Mouse (Mus musculus) lung, postnatal 4 days (tissue): ENCODE measurements around the gene Lamtor4.

ENCODE experiments used
- DNase-seq, 2 experiments: peaks; one replicate each; pipeline ENCODE4 v3.0.0; 2021

The Lamtor4 gene

DNA sequence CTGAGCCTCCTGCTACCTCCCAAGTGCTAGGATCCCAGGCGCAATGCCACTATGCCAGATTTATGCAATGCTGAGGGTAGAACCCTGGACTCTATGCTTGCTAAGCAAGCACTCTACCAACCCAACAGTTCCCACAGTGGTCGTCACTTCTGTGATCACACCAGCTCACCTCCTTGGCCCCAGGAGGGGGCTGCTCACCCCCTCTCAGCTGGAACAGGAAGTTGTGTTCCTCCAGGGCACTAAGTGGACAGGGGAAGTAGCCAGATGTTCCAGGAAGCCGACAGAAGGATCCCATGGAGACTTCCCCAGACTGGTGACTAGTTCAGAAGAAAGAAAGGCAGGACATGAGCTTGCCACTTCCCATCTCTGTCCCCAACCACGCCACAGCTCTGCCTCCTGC lies 6.7 kb downstream of the Lamtor4 start:
- peak in 1 of 2 experiments; percentile 23 for DNase-seq

DNA sequence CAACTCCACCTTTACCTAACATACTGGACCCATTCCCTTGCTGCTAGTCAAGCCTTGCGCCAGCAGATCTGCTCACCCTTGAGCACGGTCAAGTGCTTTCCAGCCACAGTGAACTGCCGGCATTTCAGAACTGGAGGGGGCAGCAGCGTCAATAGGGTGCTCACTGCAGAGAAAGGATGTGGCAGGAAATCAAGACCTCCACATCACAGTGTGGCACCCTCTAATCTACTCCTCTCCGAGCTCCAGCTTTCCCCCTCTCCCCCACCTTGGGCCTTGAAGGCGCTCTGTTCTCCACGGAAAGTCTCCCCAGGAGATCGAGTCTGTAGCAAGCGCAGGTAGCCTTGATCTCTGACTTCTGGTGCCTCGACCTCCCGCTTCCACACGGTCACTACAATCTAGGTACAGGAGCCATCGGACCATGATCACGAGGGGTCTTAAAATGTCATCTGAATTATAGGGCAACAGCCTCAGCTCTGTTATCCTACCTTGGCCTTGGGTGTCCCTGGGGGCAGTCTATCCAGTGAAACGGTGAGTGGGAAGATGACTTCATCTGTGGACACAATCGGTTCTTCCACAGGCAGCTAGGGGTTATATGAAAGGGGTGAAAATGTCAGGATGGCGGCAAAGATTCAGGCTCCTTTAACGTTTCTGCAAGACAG lies 7.4 kb downstream of the Lamtor4 start:
- DNase-seq, result no peak

DNA sequence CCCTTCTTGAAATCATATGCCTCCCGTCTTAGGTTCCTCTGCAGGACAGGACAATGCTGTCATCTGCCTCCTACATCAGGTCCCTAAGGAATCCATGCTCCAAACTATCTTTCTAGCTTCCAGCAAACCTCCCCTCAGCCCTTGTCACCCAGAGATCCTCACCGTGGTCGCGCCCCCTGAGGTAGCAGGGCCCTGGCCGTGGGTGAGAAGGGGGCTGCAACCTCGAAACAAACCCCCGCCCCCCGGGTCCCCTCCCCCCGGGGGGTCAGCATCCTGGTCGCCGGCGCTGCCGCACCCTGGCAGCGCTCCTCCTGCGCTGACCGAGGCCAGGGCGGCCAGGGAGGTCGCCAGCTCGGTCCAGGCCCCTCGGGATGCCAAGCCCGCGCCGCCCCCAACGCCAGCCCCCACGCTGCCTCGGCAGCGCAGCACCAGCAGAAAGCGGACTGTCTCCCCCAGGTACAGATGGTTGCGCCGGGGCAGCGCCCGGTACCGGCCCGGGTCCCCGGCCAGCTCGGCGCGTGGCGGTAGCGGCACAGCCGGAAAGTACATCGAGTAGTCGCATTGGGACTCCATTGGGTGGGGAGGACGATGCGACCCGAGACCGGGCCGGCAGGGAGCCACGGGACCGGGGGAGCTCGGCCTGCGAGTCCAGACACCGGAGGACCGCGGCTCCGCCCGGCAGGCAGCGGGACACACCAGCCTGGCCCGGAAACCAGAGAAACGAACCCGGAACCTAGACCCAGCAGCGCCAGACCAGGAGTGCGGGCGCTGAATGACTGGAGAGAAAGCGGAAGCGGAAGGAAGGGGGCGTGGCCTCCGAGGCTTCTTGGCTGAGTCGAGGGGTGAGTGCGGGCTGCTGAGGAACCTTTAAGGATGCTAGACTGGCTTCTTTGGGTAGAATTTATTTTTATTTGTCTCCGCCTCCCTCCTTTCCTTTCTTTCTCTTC lies 8.3 kb downstream of the Lamtor4 start, which contains the start of gene BC037034:
TSS of gene BC037034 (minus strand) at position 774 of the 947 bp plus-strand sequence.
- peak; percentile 93 to 94 for DNase-seq

DNA sequence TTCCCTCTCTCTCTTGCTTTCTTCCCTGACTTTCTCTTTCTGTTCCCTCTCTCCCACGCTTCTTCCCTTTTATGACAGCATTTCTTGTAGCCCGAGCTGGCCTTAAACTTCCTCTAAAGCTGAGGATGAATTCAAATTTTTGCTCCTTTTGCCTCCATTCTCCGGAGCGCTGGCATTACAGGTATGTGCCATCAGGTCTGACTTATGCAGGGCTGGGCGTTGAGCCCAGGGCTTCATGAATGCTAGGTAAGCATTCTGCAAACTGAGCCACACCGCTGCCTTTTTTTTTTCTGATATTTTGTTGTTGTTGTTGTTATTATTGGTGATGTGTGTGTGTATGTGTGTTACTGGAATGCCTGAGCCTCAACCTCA lies 8.9 kb downstream of the Lamtor4 start:
- no peak for DNase-seq

DNA sequence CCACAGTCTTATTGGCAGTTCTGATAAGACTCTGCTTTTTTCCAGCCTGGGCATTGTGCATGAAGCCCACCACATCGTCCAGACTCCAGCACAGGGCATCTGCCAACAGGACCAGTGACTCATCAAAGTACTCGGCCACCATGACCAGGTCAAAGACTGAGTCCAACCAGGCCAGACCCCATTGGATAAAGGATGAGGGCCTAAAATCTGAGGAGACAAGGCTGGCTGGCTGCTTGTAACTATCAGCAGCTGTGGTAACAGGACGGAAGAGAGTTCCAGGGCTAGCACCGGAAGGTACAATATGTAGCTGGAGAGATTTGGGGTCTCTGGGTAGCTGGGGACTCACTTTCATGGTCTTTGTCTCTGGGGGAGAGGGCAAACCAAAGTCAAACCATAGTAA lies 10.4 kb downstream of the Lamtor4 start:
- DNase-seq, result no peak

DNA sequence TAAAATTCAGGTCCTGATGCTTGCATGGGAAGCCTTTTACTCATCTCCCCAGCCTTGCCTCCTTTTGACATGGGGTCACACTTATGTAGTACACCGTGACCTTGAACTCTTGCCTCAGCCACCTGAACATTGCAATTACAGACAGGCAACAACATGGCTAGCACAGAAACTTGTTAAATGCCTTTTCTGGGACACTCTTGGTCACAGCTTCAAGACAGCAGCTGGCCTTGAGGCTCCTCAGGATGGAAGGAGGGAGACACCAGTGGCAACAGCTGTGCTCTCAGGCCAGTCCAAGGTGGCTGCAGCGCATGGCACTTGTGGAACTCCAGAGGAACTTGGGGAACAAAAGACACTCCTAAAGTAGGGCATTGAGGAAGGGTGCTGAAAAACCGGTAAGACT lies 11.8 kb downstream of the Lamtor4 start:
- DNase-seq, result no peak

DNA sequence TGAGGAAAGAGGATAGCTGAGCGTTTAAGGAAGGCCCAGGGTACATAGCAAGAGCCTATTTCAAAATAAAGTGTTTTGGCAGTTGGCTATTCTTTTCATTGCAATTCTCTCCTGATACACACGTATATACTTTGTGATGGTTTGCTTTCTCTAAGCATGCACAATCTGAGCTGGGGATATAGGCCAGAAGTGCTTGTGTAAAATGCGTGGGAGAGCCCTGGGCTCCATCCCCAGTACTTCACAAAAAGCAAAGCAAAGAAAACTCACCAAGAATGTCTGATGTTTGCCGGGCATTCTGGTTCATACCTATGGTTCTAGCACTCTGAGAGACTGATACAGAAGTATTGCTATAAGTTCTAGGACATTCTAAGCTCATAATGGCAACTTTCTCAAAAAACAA lies 13.7 kb downstream of the Lamtor4 start:
- DNase-seq, result no peak

DNA sequence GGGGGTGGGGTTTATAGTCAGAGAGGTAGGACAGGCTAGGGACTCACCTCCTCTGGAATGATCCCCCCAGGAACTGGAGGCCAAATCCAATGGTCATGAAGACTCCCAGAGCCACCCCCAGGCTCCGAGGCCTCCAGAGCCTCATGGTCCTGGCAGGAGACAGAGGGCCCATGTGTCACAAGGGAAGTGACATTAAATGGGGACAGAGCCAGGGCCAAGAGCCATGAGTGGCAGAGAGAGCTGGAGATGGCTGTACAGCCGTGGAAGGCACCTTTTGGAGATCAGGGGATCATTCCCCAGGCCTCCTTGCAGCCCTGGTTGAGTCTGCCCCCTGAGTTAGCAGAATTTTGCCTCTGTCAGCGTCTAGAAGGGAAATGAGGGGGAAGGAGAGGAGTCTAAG lies 15.9 kb downstream of the Lamtor4 start:
- DNase-seq, result no peak

DNA sequence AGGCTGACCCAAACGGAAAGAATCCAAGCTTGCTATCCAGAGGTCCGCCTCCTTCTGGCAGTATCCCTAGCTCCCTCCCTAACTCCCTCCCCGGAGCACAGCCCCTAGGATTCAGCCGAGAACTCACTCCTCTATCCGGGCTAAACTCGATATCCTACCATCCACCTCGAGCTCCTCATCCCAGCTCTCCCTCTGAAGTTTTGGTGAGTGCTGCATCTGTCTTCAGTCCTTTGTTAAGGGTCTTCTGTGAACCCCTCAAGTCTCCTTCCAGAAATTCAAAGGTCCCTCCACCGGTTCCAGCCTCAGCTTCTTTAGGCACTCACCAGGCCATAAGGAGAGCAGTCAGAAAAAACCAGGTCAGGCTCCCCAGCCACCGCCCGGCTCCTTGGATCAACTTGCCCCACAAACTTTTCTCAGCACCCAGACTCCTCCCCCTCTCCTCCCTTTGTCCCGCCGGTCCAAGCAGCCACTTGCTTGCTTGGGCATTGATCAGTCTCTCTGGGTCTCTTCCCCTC lies 17.2 kb downstream of the Lamtor4 start, which contains the start of gene Gal3st4:
TSS of gene Gal3st4 (minus strand) at position 432 of the 515 bp plus-strand sequence.
- peak in 1 of 2 experiments; percentile 25 for DNase-seq

DNA sequence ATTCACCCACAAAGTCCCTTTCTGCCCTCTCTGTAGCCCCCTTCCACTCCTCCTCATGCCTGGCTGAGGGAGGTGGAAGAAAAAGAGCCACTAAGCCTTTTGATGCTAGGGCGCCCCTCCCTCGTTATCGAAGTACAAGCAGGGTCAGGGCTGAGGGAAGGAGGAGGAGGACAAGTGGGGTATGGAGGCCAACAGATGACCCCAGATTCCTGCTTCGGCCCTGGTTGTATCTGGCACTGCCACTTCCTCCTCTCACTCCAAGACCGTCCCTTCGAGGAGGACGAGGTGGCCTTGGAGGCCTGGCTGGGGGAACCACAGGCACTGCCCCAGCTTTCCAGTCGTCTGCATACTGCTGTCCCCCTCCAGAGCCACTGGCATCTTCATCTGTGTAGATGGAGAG lies 18.9 kb downstream of the Lamtor4 start:
- DNase-seq, result no peak

DNA sequence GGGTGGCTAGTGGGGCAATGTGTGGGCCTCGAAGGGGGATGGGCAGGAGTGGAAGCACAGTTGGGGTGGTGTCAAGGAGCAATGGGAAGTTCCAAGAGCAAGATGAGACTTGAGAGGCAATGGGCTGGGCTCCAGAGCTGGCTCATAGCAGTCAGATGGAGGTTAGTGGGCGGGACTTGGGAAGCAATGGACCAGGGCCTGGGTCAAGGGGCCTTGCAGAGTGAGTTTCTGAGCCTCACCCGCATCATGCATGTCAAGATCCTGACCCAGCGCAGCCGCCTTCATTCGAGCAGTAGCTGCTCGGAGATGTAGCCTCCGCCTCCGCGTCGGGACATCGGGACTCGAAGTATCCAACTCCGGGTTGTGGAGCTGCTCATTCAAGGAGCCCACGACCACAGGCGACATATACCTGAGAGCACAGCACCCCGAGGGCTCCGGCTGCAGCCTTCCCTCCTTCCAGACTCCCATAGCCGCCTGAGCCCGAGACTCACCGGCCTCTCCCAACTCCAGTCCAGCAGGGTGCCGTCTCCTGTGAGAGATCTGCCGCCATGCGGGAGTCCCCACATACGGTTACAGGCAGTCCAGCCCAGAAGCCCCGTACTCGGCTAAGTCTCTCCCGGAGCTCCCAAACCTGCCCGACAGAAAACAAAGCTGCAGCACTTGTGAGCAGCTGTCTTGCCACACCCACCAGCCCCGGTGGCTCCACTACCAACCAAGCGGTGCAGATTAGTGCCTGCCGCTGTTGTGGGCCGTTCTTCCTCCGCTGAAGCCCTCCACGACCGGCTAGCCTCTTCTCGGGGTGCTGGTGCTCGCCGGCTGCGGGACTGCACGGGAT lies 20.2 kb downstream of the Lamtor4 start:
- DNase-seq, result peak in 1 of 2 experiments; percentile 26

DNA sequence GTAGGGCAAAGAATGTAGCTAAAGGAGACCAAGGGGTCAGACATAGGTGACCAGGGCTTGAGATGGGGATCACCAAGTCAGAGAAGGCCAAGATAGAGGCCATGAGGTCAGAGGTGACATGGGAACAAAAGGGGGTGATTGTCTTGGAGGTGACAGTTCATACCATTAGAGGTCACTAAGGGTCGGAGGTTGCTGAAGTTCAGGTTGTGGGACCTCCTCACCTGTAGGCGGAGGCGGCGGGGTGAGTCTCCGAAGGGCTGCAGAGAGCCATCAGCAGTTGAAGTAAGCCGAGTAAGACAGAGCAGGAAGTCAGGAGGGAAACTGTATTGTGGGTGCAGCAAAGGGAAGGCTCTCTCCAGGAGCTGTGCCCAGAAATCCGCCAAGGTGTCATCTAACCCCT lies 22.7 kb downstream of the Lamtor4 start:
- no peak for DNase-seq

DNA sequence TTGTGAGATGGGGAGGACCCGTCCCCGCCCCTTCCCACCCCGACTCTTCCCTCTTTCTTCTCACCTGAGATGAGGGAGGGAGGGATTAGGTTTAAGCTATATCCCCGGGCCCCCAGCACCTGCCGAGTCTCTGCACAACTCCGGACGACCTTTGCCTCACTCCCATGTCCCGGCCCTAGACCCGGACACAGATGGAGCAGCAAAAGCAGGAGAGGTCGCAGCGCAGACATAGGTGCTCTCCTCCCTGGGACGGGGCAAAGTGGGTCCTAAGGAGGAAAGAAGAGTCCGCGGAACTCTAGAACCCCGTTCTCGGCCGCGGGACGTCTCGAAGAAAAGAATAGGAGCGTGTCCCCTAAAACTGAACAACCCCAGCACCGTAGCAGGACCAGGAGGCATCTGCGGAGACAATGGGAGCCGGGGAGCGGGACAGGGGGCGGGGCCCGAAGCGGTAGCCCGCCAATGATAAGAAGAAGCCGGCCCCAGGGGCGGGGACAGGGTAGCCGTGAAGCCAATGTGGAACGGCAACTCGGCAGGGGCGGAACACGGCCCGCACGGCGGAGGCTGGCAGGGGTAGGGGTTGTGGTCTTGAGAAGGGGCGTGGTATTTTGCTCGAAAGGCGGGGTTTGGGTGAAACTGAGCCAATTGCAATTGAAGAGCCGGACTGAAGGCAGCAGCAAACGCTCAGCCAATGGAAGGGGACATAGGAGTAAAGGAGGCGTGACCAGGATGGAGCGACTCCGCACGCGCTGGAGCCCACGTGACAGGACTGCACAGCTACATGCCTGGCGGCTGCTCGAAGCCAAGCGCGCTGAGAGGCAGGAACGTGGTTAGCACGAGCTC lies 24.5 kb downstream of the Lamtor4 start, which contains the start of the genes Gm43720, Gpc2 and Stag3:
TSS of gene Gm43720 (minus strand) at position 374 of the 840 bp plus-strand sequence.
TSS of gene Gpc2 (minus strand) at position 421 of the 840 bp plus-strand sequence.
TSS of gene Stag3 (plus strand) at position 656 of the 840 bp plus-strand sequence.
- DNase-seq, result peak; percentile 90 to 95

DNA sequence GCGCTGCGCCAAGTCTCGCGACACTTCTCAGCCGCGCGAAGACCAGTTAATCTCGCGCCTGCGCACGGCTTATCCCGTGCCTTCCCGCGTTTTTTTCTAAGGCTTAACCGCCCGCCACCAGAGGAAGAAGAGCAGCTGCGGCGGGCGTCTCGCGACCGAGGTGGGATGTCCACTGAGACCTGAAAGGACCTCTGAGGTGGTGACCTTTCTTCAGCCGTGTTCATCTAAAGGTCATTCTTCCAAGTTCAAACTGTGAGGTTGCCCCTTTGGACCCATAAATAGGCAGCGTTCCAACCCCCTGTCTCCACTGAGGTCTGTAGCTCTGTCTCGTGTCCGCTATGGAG lies 25.1 kb downstream of the Lamtor4 start:
- DNase-seq, result no peak

DNA sequence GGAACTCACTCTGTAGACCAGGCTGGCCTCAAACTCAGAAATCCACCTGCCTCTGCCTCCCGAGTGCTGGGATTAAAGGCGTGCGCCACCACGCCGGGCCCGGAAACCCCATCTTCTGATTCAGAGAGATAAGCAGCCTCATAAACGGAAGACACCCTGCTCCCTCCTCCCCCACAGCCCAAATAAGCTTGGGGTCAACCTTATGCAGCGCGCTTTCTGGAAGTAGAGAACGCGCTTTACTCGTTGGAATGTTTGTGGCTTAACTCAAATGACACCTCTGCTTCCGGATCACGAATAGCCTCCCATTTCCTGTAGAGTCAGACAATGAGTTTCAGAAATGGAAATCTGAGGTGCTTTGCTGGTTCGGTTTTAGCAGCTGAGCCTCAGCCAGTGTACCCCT lies 25.5 kb downstream of the Lamtor4 start:
- no peak for DNase-seq

DNA sequence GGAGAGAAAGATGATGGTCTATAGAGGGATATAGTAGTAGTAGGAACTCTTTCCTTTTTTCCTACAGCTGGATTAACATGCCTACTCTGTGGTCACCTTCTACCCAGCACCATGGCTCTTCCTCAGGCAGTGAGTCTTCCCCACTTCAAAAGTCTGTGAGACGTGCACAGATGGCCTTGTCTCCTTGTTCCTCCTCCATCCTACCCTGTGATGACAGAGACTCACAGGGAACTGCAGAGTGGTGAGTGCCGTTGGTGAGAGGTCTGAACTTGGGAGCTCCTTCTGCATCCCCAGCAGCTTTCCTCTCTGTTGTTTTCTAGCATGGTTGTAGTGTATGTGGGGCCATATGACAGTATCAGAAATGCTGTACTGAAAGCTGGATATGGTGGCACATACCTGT lies 26.5 kb downstream of the Lamtor4 start:
- no peak for DNase-seq

DNA sequence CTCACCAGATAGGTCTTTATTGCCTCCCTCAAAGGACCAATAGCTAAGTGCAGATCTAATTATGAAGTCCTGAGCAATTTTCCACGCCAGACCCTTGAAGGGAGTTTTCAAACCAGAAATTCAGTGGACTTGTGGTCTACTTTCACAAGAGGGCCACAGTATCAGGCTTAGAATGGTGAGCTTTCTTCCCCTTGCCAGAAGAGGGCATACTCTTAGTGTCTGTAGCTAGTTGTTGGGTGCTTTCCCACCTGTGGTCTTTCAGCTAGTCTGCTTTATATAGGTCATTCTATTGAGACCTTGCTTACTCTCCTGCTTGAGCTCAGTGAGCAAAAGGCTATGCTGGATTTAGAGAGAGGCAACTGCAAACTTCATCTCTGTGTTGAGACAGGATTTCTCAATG lies 28.3 kb downstream of the Lamtor4 start:
- DNase-seq, result no peak

DNA sequence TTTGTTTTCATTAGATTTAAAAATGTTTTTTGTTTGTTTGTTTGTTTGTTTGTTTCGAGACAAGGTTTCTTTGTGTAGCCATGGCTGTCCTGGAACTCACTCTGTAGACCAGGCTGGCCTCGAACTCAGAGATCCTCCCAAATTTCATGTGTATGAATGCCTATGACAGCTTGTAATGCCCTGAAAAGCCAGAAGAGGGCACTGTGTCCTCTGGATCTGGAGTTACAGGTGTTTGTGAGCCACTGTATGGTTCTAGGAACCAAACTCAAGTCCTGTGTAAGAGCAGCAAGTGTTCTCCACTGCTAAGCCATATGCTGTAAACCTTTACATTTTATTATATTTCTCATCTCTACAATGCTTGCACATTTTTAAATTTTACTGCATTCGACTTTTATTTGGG lies 32.6 kb downstream of the Lamtor4 start:
- DNase-seq, result no peak

DNA sequence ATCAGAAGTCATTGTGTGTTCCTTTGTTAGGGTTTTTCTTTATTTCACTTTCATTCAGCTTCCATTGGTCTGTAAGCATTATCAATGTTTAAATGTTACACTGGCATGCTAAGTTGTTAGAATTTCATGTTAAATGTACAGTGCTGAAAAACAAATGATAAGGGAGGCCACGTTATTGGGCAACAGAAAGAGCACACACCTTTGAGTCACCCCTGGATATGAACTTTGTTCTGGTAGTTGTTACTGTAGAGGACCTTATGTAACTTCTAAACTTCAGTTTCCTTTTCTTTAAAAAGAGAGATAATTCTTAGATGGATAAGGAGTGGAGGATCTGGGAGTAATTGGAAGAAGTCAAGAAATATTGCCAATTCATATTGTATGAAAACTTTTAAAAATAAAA lies 36.4 kb downstream of the Lamtor4 start:
- no peak for DNase-seq

DNA sequence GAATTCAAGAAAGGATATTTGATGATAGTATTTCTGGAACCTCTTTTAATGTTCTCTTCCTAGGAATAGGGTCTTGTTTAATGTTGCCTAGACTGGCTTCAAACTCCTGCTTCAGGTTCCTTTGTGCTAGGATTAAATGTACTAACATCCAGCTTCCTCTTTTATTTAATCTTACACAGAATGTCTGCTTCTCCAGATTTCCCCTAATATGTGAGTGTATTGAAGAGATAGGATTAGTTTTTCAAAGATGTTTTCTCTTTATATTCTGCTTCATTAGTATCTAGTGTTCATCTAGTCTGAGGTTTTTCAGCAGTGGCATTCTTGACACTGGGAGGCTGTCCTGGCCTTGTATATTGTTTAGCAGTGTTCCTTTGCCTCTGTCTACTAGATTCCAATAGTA lies 38.9 kb downstream of the Lamtor4 start:
- no peak for DNase-seq

DNA sequence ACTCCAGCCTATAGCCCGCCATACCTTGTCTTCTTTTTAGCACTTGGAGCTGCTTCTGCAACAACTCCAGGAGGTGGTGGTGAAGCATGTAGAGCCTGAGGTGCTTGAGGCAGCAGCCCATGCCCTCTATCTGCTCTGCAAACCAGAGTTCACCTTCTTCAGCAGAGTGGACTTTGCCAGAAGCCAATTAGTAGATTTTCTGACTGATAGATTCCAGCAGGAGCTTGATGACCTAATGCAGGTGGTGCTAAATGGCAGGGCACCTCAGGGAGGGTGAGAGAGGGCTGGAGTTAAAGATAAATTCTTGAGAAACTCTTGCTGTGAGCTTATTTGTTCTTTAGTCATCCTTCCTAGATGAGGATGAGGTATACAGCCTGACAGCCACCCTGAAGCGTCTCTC lies 44.3 kb downstream of the Lamtor4 start:
- no peak for DNase-seq
